Mouse (Mus musculus) bone marrow macrophage, adult 2 months (primary cell): ENCODE results near the gene Sc5d. TPM values are rescaled to one million over a fixed set of nuclear protein-coding genes. Genes with fewer than 3 reads are reported as not detected.

ENCODE experiments used
- H3K27ac ChIP-seq: 2 replicates; pipeline ENCODE4 v1.5.1; 2012; ENCODE audit warnings: low read depth, low read length; ENCODE audit not compliant: insufficient read depth
- H3K4me1 ChIP-seq: 2 replicates; pipeline ENCODE4 v1.6.1; 2012; ENCODE audit warnings: low read length; ENCODE audit not compliant: control insufficient read depth, insufficient read depth
- H3K4me3 ChIP-seq: 2 replicates; pipeline ENCODE4 v1.5.1; 2012; ENCODE audit warnings: mild to moderate bottlenecking, low read length, moderate library complexity; ENCODE audit not compliant: insufficient read depth
- CTCF ChIP-seq: IDR thresholded peaks from 2 replicates; pipeline ENCODE4 v1.5.1; 2012; ENCODE audit warnings: low read depth, mild to moderate bottlenecking, low read length, moderate library complexity
- POLR2A ChIP-seq: IDR thresholded peaks from 2 replicates; pipeline ENCODE4 v1.6.1; 2012; ENCODE audit warnings: mild to moderate bottlenecking, low read depth, low read length, borderline replicate concordance
- polyA plus RNA-seq: library from polyadenylated mRNA; stranded (reverse); fragments of >200 nt; gene quantifications from 2 replicates; pipeline ENCODE4 v1.2.4, GENCODE M21; 2012; ENCODE audit not compliant: missing spikeins, insufficient read depth, insufficient read length

Gene Sc5d
- polyA plus RNA-seq, 1 experiment, result 25.3 TPM

GRCm38 (mm10) chr9:42230333-42230732, 33.7 kb downstream of the Sc5d start:
- Histone ChIP-seq H3K27ac (no peak overlapping the region), H3K4me3 (no peak overlapping the region), H3K4me1 (no peaks in the 10 kb centered on the region)
- TF ChIP-seq CTCF (no peak), POLR2A (no peak)

GRCm38 (mm10) chr9:42229465-42230110, 34.5 kb downstream of the Sc5d start:
- no peak overlapping the region for H3K4me3 ChIP-seq

DNA sequence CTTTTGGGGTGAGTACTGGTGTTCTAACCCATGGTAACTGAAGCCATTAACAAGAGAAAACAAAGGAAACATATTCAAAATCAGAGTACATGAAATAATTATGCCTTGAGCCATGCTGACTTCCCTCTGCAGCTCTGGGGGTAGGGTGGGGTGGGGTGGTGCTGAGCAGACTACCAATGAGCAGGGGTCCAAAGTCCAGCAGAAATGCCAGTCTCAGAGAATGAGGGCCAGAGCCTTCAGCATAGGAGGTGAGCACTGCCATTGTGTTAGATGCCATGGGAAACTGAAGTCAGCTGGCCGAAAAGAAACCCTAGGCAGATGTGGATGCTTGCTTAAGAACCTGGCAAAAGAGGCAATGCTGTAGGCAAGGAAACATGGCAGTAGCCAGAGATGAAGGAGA, 36.3 kb downstream of the Sc5d start:
- Histone ChIP-seq H3K27ac (no peak overlapping the region), H3K4me1 (no peaks in the 10 kb centered on the region), H3K4me3 (no peak overlapping the region)
- TF ChIP-seq POLR2A, result no peak
- no peak for TF ChIP-seq CTCF

More at GRCm38 (mm10) chr9:42229465-42230110, 34.5 kb downstream of the Sc5d start:
- no peak for TF ChIP-seq POLR2A
- TF ChIP-seq CTCF, result no peak
- no peak overlapping the region for H3K27ac ChIP-seq
- no peaks in the 10 kb centered on the region for H3K4me1 ChIP-seq

- no peak for TF ChIP-seq POLR2A
- TF ChIP-seq CTCF, result no peak
- Histone ChIP-seq H3K4me1 (no peaks in the 10 kb centered on the region), H3K4me3 (no peak overlapping the region), H3K27ac (no peak overlapping the region)
Observed at GRCm38 (mm10) chr9:42219001-42219660, 44.9 kb downstream of the Sc5d start.

- TF ChIP-seq CTCF, result no peak
- no peak for TF ChIP-seq POLR2A
- Histone ChIP-seq H3K4me1 (no peaks in the 10 kb centered on the region), H3K4me3 (no peak overlapping the region), H3K27ac (no peak overlapping the region)
Observed at GRCm38 (mm10) chr9:42217685-42218084, 46.4 kb downstream of the Sc5d start.

GRCm38 (mm10) chr9:42214116-42214515, 49.9 kb downstream of the Sc5d start:
- TF ChIP-seq CTCF (no peak), POLR2A (no peak)
- Histone ChIP-seq H3K27ac (no peak overlapping the region), H3K4me3 (no peak overlapping the region), H3K4me1 (peaks cover 7% of the 10 kb centered on the region)

DNA sequence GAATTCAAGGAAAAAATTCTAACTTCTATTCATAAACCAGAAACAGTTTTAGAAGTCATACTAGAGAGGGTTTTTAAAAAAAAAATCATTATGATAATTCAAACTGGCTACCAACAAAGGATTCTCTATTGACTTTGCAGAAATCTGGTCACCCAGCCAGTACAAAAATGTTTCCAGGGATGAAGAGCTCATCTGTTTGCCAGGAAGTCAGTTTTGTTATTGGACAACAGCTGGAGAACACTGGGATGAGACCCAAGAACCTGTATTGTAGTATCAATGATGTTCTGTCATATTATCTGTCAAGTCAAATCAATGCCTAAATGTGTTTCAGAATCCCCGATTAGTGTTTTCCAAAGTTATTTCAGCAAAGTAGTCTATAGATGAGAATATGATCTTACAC, 50.9 kb downstream of the Sc5d start:
- TF ChIP-seq POLR2A, result no peak
- TF ChIP-seq CTCF, result no peak

DNA sequence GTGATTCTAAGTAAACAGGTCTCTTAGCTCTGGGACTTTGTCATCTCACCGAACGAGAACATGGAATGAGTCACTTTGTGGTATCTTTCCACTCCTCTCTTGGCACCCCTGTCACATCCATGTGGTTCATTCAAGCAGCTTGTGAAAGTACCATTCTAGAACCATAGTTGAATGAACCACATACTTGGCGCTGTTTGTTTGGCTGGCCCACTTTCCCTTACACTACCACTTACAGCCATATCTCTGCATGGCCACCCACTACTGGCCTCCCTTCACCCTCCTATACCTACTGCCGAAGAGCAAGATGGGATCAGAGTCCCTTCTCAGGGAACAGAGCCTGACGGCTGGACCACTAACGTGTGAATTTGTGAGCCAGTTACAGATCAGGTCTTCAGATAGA, 54.4 kb downstream of the Sc5d start:
- Histone ChIP-seq H3K27ac (no peak overlapping the region), H3K4me1 (peaks cover 14% of the 10 kb centered on the region), H3K4me3 (no peak overlapping the region)
- TF ChIP-seq POLR2A (no peak), CTCF (no peak)

More for the DNA sequence above, 50.9 kb downstream of the Sc5d start:
- peaks cover 13% of the 10 kb centered on the region for H3K4me1 ChIP-seq
- no peak overlapping the region for H3K4me3 ChIP-seq
- H3K27ac ChIP-seq, result no peak overlapping the region

DNA sequence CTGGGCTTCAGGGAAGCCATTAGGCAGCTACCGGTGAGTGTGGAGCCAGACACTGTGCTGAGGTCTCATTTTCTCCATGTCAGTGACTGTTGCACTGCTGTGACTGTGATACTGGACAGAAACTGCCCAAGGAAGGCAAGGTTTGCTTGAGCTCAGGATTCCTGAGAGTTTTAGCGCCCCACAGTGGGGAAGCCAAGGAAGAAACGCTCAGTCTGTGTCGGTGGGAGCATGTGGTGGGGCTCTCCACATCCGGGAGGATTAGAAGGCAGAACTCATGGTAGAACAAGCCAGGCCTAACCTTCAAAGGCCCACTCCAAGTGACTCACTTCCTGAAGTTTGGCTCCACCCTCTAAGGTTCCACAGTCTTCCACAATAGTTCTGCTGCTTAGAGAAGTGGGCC, 55.6 kb downstream of the Sc5d start:
- Histone ChIP-seq H3K4me1 (peaks cover 14% of the 10 kb centered on the region), H3K4me3 (no peak overlapping the region), H3K27ac (no peak overlapping the region)
- TF ChIP-seq POLR2A, result no peak
- peak; percentile 25; the same call in 1 of the 2 replicates for TF ChIP-seq CTCF

DNA sequence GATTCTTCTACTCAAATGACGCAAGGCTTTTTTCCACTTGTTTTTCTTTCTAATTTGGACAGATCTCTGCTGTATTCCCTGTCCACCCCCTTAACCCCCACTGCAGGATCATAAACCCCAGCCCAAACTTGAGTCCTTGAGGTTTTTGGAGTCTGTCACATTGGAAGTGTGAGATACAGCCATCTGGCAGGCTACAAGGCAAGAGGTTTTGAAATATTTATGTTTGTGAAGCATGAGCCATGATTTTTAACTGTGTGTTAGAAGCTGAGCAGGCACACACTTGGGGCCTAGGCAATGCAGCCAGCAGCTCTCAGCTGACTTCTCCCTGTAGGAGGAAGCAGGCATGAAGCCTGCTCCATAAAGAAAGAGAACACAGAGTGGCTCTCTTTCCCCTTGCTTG, 57.3 kb downstream of the Sc5d start:
- TF ChIP-seq POLR2A (no peak), CTCF (no peak)
- Histone ChIP-seq H3K27ac (no peak overlapping the region), H3K4me3 (no peak overlapping the region), H3K4me1 (peaks cover 14% of the 10 kb centered on the region)
